Mouse (Mus musculus) adipose tissue, adult 10 weeks (tissue): ENCODE measurements around the gene Gng2. TPM values are rescaled to one million over a fixed set of nuclear protein-coding genes. Genes with fewer than 3 reads are reported as not detected.

Experiments used
- polyA plus RNA-seq: library from polyadenylated mRNA; stranded (reverse); fragments of 350-450 nt; fragmentation: Illumina TruSeq; extraction: RNeasy Lipid Tissue Mini Kit (QIAGEN cat#74804); gene quantifications from one replicate; pipeline ENCODE4 v1.2.3, GENCODE M21; 2014; ENCODE audit warnings: low read depth, low replicate concordance

The Gng2 gene
- 17.1 TPM for polyA plus RNA-seq

DNA sequence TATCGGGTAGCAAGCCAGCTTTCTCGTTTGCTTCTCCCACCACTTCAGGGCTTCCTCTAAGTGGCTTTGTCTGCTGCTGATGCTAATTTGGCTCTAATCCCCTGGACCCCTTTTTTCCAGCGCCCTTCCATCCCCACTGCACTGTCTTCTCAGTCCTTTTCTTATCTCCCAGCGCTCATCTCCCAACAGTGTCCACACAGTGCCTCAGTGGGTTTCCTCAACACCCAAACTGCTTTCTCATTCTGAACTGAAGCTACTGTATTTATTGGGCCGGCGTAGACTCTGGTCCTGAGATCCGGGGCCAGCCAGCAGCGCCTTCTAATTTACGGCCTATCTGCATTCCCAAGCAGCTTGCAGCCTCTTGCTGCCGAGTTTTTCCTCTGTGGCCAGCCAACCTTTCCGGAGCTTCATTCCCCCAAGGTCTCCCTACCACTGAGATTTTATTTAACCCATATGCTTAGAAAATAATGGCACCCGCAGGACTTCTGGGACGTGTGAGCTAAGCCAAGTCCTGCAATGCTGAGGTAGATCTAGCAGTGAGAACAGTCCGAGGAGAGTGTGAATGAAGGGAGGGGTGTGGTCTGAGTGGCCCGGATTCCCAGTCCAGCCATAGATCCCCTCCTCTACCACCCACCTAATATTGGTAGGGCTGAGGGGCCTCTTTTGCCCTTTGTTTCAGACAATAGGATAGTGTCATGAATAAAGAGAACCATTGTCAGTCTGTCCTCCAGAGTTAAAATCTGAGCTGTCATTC is at the start of gene Gng2:
Gene Gng2, minus strand, starts transcription at position 357 of the 754 bp plus-strand sequence.

DNA sequence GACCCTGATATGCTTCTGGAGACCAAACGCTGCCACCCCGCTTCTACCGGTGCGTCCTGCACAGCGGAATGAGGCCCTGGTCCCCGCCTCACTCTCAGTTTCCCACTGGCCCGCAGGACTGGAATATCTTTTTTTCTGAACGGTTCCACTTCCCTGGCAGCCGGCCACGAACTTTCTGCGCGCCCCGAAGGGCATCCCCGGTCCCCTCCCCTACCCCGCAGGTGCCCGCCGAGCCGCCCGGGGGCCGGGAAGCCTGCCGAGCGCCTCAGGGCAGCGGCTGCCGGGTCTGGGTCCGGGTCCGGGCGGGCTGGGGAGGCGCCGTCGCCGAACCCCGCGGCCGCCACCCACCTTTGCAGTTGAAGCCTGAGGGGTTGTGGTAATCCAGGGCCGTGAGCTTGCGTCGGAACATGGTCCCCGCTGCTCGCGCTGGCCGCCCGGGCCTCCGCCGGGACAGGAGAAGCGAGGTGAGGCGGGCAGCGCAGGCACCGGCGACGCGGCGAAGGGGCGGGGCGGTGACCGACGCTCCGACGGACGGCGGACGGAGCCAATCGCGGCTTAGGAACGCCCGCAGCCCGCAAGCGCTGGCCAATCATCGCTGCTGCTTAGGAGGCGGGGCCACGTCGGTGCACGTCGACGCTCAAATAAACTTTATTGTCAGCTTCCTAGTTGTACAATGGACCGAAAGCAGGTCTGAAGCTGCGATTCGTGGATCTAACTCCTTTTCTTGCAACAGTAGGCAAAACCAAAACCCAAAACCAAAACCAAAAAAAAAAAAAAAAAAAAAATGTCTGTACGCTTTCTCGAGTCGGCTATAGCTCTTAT is 153.9 kb downstream of the Gng2 start, which contains the start of gene Rtraf:
Gene Rtraf, minus strand, starts transcription at position 504 of the 822 bp plus-strand sequence.

Other genes with a start within 250 kb of the Gng2 start
- gene Nid2, start 226.4 kb downstream of the Gng2 start, polyA plus RNA-seq, result 38.5 TPM
- 150 TPM for gene Rtraf, start 153.8 kb downstream of the Gng2 start, polyA plus RNA-seq
- 7.4 TPM for gene Saysd1, start 160.9 kb upstream of the Gng2 start, polyA plus RNA-seq
- 17.9 TPM for gene Kcnk5, start 204.2 kb upstream of the Gng2 start, polyA plus RNA-seq